Mouse (Mus musculus) monocyte, adult 2 months (primary cell): Measurements from ENCODE around the gene 1600015I10Rik.
"Not testable (repeated sequence)": the region's sequence is repeated elsewhere in the genome, so short reads cannot be mapped to it uniquely, and the experiment has no call there.

Experiments used
- DNase-seq, 2 experiments: peaks; one replicate each; pipeline ENCODE4 v3.0.0; 2022; ENCODE audit warnings: low spot score in 2 of 2, low read depth in 1 of 2

Gene 1600015I10Rik

GRCm38 (mm10) chr6:48966696-48967095, 37.0 kb downstream of the 1600015I10Rik start:
- DNase-seq, result not testable (repeated sequence)

DNA sequence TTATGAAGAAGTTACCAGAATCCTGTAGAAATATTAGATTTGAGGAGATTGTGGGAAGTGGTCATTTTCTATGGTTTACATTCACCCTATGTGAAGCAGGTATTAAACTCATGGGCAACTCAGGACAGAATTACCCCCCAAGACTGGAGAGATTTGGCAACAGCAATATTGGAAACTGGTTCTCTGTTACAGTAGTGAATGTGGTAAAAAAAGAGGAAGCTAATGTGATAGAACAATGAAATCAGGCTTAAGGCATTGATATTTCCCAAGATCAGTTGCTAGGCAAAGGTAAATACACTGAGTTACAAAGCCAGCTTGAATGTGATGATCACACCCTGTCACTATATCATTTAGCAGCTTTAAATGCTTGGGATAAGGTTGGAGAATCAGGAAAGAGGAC, 38.2 kb downstream of the 1600015I10Rik start:
- peak in 1 of 2 experiments; percentile 5 for DNase-seq

- no peak for DNase-seq
These were observed 45.0 kb downstream of the 1600015I10Rik start, which contains the start of gene Doxl2 for GRCm38 (mm10) chr6:48974663-48975062. Doxl2 (plus strand) TSS chr6:48974963.

DNA sequence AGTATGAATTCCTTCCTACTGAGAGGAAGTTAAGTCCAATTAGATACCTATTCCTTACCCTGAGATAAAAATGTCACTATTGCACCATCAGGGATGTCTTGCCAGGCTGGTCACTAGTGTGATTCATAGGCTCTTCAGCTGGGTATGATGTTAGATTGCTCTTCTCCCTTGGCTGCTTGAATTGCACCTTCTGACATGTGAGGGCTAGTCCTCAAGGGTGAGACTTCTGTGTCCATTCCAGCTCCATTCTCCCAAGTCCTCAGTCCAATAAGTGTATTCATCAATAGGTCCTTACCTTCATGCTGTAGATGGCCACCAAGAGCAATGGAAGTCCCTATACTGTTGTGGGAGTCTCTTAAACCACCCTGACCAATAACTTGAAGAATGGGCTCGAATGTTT, 49.9 kb downstream of the 1600015I10Rik start:
- DNase-seq, result no peak

DNA sequence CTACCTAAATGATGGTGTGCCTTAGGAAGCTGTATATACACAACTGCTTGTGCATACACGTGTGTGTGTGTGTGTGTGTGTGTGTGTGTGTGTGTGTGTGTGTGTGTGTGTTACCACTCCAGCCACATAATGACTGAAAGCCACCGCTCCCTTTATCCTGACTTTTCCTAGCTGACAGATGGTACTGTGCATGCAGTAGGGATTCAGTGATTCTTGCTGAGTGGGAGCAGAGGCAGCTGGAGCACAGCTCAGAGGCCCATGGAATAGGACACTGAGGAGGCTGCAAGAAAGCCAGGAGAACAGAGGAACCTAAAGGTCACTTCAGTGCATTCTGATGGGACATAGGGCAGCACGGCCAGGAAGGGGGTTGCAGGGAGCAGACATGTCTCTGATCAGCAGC, 52.6 kb downstream of the 1600015I10Rik start:
- DNase-seq, result no peak
